Mouse (Mus musculus): ENCODE data around the gene Anks1b. TPM values are rescaled to one million over a fixed set of nuclear protein-coding genes. Genes with fewer than 3 reads are reported as not detected.

Gene Anks1b
- polyA plus RNA-seq, 1 experiment from 2014 or later, result 0.10 TPM

DNA sequence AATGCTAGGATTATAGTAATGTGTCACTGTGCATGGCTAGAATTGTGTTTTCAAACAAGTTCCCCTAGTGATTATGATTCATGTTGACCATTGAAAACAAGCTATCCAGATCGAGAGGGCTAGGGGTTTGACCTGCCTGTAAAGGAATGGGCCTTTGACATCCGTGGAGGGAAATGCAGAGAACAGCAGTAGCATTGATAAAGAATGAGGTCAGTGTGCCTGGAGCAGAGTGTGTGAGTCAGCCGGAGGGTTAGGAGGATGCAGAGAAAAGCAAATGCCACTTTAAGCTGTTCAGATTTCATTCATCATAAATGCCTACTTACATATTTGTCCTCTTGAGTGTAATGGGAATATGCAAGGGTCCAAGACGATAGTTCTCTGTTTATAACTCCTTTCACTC is 195.3 kb downstream of the Anks1b start:
- Histone ChIP-seq H3K36me3 (replicated peaks) (no peaks in the 10 kb centered on the region), H3K4me2 (no peak overlapping the region), H3K9ac (no peak overlapping the region), H3K9me3 (replicated peaks) (no peaks in the 10 kb centered on the region), H3K4me1 (replicated peaks) (no peaks in the 10 kb centered on the region), H3K27ac (replicated peaks) (no peak overlapping the region), H3K4me3 (replicated peaks) (no peak overlapping the region), H3K27me3 (no peaks in the 10 kb centered on the region)
- ATAC-seq (ENCODE audit: insufficient read depth), result no peak
- 44% methylated on average over 4 of the region's 4 CpGs for WGBS (ENCODE audit: insufficient replicate concordance)

DNA sequence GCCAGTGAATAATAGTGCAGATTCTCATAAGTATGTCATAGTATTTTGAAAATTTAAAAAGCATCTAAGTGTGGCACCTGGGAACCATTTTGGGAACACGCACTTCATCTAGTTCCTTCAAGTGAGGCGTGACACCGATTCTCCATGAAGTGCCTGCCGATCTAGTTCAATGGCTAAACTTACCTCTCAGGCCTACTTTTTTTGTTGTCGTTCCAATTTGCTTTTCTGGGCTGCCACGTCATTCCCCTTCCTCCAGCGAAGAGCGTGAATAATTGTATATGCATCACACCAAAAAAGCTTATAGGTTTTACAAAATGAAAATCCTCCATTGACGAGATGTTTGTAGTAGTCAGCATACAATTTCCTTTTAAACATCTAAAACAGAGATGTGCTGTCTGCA is 204.6 kb downstream of the Anks1b start:
- Histone ChIP-seq H3K36me3 (replicated peaks) (no peaks in the 10 kb centered on the region), H3K27me3 (no peaks in the 10 kb centered on the region), H3K9ac (no peak overlapping the region), H3K9me3 (replicated peaks) (no peaks in the 10 kb centered on the region), H3K4me1 (replicated peaks) (no peaks in the 10 kb centered on the region), H3K4me3 (replicated peaks) (no peak overlapping the region), H3K27ac (replicated peaks) (no peak overlapping the region), H3K4me2 (no peak overlapping the region)
- WGBS (ENCODE audit: insufficient replicate concordance), result 71% methylated on average over 9 of the region's 9 CpGs
- no peak for ATAC-seq (ENCODE audit: insufficient read depth)

DNA sequence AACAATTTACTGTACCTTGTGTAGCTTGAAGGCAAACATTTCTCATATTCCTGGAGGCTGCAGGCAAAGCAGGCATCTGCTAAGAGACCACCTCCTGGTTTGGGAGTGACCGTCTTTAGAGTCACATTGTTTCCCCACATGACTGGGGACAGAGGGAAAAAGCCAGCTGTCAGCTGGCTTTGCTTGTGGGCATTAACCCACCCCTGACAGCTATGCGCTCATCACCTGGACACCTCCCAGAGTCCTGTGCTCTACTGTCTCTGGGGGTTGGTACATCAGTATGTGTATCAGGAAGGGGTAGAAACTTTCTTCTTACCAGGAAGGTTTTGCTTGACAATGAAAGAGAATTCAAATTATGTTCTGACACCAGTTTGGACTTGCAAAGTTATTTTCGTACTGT is 207.8 kb downstream of the Anks1b start:
- Histone ChIP-seq H3K9me3 (replicated peaks) (no peaks in the 10 kb centered on the region), H3K27me3 (no peaks in the 10 kb centered on the region), H3K9ac (no peak overlapping the region), H3K4me1 (replicated peaks) (no peaks in the 10 kb centered on the region), H3K27ac (replicated peaks) (no peak overlapping the region), H3K4me2 (no peak overlapping the region), H3K4me3 (replicated peaks) (no peak overlapping the region), H3K36me3 (replicated peaks) (no peaks in the 10 kb centered on the region)
- ATAC-seq (ENCODE audit: insufficient read depth), result no peak
- 42% methylated on average over 3 of the region's 3 CpGs for WGBS (ENCODE audit: insufficient replicate concordance)

DNA sequence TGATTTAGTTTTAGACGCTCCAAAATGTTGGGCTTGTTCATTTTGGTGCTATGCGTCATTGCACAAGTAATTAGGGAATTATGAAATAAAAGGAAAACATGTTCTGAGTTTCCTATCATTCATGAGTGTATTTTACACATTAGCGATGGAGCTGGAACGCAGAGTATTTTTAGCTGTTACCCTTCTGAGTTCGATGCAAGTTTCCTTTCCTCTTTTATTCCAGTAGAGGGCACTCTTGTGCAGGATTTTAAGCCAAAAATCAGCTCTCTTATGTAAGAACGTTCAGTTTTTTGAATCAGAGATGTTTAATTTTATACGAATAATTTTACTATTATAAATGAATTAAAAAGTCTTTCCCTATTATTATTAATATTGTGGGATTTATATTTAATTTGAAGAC is 208.3 kb downstream of the Anks1b start:
- Histone ChIP-seq H3K9me3 (replicated peaks) (no peaks in the 10 kb centered on the region), H3K9ac (no peak overlapping the region), H3K4me3 (replicated peaks) (no peak overlapping the region), H3K27me3 (no peaks in the 10 kb centered on the region), H3K4me1 (replicated peaks) (no peaks in the 10 kb centered on the region), H3K4me2 (no peak overlapping the region), H3K27ac (replicated peaks) (no peak overlapping the region), H3K36me3 (replicated peaks) (no peaks in the 10 kb centered on the region)
- WGBS (ENCODE audit: insufficient replicate concordance), result 17% methylated on average over 7 of the region's 7 CpGs
- ATAC-seq (ENCODE audit: insufficient read depth), result no peak

DNA sequence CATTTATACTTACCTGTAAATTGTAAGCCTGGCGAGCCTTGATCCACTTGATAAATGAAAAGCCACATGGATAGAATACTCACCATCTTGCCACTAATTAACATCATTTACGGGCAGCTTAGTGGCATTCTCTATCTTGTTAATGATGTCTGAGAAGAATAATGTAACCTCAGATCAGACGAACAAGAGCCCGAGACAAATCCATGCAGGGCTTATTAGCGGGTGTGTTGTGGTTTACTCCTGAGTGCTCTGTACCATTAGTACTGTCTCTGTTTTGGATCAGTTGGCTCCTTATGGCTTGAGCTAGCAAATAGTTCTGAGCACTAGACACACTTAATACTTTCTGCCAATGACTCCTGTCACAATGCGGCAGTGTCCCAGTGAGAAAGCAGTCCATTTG is 220.6 kb downstream of the Anks1b start:
- WGBS (ENCODE audit: insufficient replicate concordance), result 75% methylated on average over 6 of the region's 6 CpGs
- H3K27me3 ChIP-seq, result no peaks in the 10 kb centered on the region
- no peaks in the 10 kb centered on the region for H3K36me3 ChIP-seq (replicated peaks)
- H3K4me2 ChIP-seq, result no peak overlapping the region
- H3K9me3 ChIP-seq (replicated peaks), result no peaks in the 10 kb centered on the region
- H3K4me1 ChIP-seq (replicated peaks), result no peaks in the 10 kb centered on the region
- H3K4me3 ChIP-seq (replicated peaks), result no peak overlapping the region
- no peak overlapping the region for H3K27ac ChIP-seq (replicated peaks)
- H3K9ac ChIP-seq, result no peak overlapping the region
- ATAC-seq (ENCODE audit: insufficient read depth), result no peak

DNA sequence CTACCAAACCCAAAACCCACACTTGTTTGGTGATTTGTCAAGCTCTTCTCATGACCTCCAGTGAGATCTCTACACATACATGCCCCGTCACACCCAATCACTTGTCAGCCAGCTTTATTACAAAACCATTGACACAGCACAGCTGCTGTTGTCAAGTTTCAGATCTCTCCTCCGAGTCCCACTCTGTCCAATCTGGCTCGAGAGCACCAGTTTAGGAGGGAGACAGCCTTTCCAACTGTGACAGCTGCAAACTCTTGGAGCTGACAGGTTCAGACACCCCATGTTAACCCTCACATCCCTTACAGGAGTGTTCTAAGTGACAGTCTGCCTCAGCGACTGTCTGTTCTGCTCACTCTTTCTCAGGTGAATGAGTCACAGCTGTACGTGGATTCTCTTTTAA is 239.4 kb downstream of the Anks1b start:
- ATAC-seq (ENCODE audit: insufficient read depth), result no peak
- 54% methylated on average over 5 of the region's 5 CpGs for WGBS (ENCODE audit: insufficient replicate concordance)

DNA sequence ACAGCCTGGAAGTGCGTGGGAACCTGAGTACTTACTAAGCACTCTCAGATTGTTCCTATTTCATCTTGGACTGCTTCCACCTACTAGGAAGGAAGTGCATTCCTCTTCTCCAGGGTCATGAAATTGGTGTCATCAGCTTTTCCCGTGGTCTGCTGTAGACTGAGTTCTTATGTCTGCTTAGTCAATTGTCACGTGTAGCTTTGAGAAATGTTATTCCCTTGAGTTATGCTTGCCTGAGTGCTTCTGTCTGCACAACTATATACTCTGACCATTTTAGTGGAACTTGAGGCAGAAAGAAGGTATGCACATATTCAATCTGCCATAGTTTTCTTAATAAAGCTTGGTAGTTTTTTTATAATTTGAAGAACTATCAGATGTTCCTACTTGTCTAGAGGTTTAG is 243.6 kb downstream of the Anks1b start:
- Histone ChIP-seq H3K27me3 (no peaks in the 10 kb centered on the region), H3K9me3 (replicated peaks) (no peaks in the 10 kb centered on the region), H3K9ac (no peak overlapping the region), H3K4me1 (replicated peaks) (no peaks in the 10 kb centered on the region), H3K4me3 (replicated peaks) (no peak overlapping the region), H3K27ac (replicated peaks) (no peak overlapping the region), H3K4me2 (no peak overlapping the region), H3K36me3 (replicated peaks) (no peaks in the 10 kb centered on the region)
- no peak for ATAC-seq (ENCODE audit: insufficient read depth)
- WGBS (ENCODE audit: insufficient replicate concordance), result 55% methylated on average over 3 of the region's 3 CpGs

More for the DNA sequence above, 239.4 kb downstream of the Anks1b start:
- Histone ChIP-seq H3K27ac (replicated peaks) (no peak overlapping the region), H3K36me3 (replicated peaks) (no peaks in the 10 kb centered on the region), H3K27me3 (no peaks in the 10 kb centered on the region), H3K4me2 (no peak overlapping the region), H3K9ac (no peak overlapping the region), H3K4me3 (replicated peaks) (no peak overlapping the region), H3K4me1 (replicated peaks) (no peaks in the 10 kb centered on the region), H3K9me3 (replicated peaks) (no peaks in the 10 kb centered on the region)

DNA sequence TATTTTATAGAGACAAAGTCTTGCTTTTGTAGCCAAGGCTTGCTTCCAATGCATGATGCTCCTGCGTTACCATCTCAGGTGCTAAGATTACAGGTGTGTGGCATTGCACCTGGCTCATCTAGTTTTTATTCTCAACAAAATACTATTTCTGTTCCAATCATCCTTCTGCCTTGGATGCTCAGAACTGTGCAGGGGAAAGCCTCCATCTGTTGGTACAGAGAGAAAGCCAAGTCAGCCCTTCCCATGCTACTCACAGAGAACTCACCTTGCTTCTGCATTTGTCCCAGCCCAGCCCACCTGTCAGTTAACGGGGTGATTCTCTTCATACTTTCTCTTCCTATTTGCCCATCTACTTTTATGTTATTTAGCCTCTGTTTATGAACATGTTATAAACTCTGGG is 244.5 kb downstream of the Anks1b start:
- Histone ChIP-seq H3K9me3 (replicated peaks) (no peaks in the 10 kb centered on the region), H3K27ac (replicated peaks) (no peak overlapping the region), H3K36me3 (replicated peaks) (no peaks in the 10 kb centered on the region), H3K9ac (no peak overlapping the region), H3K4me2 (no peak overlapping the region), H3K4me1 (replicated peaks) (no peaks in the 10 kb centered on the region), H3K4me3 (replicated peaks) (no peak overlapping the region), H3K27me3 (no peaks in the 10 kb centered on the region)
- no peak for ATAC-seq (ENCODE audit: insufficient read depth)
- WGBS (ENCODE audit: insufficient replicate concordance), result 54% methylated on average over 2 of the region's 2 CpGs

DNA sequence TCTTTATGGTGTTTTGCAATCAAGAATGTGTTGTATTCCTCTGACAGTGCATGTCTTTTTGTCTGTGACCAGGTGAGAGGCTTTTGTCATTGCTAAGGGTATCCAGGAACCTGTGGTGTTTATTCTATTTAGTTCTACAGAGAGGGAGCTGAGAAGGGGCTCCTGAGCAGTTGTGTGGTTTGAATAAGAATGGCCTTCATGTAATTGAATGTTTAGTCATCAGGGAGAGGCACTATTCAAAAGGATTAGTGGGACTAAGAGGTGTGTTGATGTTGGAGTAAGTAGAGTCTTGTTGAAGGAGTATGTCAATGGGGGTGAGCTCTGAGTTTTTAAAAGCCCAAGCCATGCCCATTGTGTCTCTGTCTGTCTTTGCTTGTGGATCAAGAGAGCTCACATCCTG is 264.2 kb downstream of the Anks1b start:
- no peaks in the 10 kb centered on the region for H3K36me3 ChIP-seq (replicated peaks)
- ATAC-seq (ENCODE audit: insufficient read depth), result no peak
- no peak overlapping the region for H3K4me2 ChIP-seq
- no peaks in the 10 kb centered on the region for H3K9me3 ChIP-seq (replicated peaks)
- no peak overlapping the region for H3K27ac ChIP-seq (replicated peaks)
- H3K9ac ChIP-seq, result no peak overlapping the region
- no peak overlapping the region for H3K4me3 ChIP-seq (replicated peaks)
- no peaks in the 10 kb centered on the region for H3K4me1 ChIP-seq (replicated peaks)
- H3K27me3 ChIP-seq, result no peaks in the 10 kb centered on the region

DNA sequence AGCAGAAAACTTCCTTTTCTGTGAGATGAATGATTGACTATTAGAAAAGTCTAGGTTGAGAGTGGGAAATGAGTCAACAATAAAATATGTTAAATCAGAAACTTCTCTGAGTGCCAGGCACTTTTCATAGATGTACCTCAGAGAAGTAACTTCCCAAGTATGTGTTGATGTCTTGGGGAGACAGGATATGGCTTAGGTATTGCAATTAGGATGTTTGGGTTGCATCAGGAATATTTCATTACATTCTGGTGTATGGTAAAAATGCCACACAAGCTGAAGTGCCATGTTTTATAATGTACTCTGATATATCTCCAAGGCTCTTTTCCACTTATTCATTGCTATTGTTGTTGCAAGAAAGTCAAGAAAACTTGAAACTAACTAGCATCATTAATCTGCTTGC is 267.6 kb downstream of the Anks1b start:
- Histone ChIP-seq H3K4me2 (no peak overlapping the region), H3K36me3 (replicated peaks) (no peaks in the 10 kb centered on the region), H3K27me3 (no peaks in the 10 kb centered on the region), H3K9ac (no peak overlapping the region), H3K9me3 (replicated peaks) (no peaks in the 10 kb centered on the region), H3K4me1 (replicated peaks) (no peaks in the 10 kb centered on the region), H3K27ac (replicated peaks) (no peak overlapping the region), H3K4me3 (replicated peaks) (no peak overlapping the region)
- ATAC-seq (ENCODE audit: insufficient read depth), result no peak

DNA sequence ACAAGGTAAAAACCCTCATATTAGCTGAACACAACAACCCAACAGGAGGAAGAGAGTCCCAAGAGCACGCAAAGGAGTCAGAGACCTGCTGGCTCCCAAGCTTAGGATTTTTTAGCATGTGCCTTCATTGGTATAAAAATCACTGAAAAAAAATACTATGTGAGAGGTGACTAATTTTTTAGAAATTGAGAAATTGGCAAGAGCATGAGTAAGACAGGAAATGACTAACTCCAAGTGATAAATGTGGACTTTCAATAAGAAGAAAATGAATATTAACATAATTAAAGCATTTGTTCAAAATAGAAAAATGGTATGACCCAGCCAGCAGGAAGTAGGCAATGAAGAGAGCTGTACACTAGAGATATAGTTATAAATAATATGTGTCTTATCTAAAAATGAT is 271.1 kb downstream of the Anks1b start:
- Histone ChIP-seq H3K4me1 (replicated peaks) (no peaks in the 10 kb centered on the region), H3K27me3 (no peaks in the 10 kb centered on the region), H3K4me2 (no peak overlapping the region), H3K4me3 (replicated peaks) (no peak overlapping the region), H3K27ac (replicated peaks) (no peak overlapping the region), H3K9me3 (replicated peaks) (no peaks in the 10 kb centered on the region), H3K36me3 (replicated peaks) (no peaks in the 10 kb centered on the region), H3K9ac (no peak overlapping the region)
- WGBS (ENCODE audit: insufficient replicate concordance), result 62% methylated on average over 1 of the region's 1 CpGs
- no peak for ATAC-seq (ENCODE audit: insufficient read depth)

DNA sequence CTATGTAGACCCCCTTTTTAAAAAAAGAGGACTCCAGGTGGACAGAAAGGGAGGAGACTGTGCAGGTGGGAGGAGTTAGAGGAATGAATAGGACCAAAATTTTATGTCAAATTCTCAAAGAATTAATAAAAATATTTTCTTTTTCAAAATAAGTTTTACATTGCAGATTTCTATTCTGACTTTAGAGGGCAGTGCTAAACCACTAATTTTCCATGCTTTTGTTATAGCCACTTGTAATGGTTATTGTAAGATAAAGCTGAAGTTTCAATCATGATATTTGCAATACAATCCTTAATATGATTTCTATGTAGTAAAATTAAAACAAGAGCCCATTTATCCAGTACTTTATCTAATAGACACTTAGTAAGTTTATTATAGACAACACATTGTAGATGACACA is 278.2 kb downstream of the Anks1b start:
- Histone ChIP-seq H3K4me3 (replicated peaks) (no peak overlapping the region), H3K4me2 (no peak overlapping the region), H3K36me3 (replicated peaks) (no peaks in the 10 kb centered on the region), H3K9me3 (replicated peaks) (no peaks in the 10 kb centered on the region), H3K9ac (no peak overlapping the region), H3K27ac (replicated peaks) (no peak overlapping the region), H3K4me1 (replicated peaks) (no peaks in the 10 kb centered on the region), H3K27me3 (no peaks in the 10 kb centered on the region)
- ATAC-seq (ENCODE audit: insufficient read depth), result no peak

All from liver, embryonic 15.5 days (tissue).